Mouse (Mus musculus) large intestine, adult 2 months (tissue): ENCODE data around the gene Enpp6. TPM values are rescaled to one million over a fixed set of nuclear protein-coding genes. Genes with fewer than 3 reads are reported as not detected.

Experiments
- DNase-seq: peaks from one replicate; pipeline ENCODE4 v3.0.0-alpha.2; 2012; ENCODE audit warnings: low read depth, low spot score
- WGBS: fragments of 180-500 bp; shearing (Covaris S2); methylation state at CpG from one replicate; pipeline ENCODE4 v1.1.7; 2018; 5-methylcytosine and 5-hydroxymethylcytosine counted together
- polyA plus RNA-seq: library from polyadenylated mRNA; depleted of rRNA; stranded (reverse); fragments of >200 nt; gene quantifications from 2 replicates; pipeline ENCODE4 v1.2.3, GENCODE M21; 2012

Gene Enpp6
- polyA plus RNA-seq, 1 experiment = 0.64 TPM

DNA sequence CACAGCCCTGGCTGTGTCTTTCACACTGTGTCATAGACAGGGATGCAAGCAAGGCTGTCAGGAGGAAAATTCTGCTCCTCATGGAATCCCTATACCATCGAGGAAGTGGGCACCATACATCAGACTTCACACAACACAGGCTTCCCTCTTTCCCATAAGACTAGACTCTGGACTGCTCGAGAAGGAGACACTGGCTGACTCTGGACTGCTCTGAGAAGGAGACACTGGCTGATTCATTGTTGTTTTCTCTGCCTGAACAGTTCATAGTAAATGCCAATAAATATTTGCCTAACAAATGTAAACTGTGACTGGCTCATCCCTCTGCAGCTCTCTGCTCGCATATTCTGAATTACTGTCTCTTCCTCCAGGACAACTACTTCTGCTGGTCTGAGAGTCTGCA is 66.0 kb downstream of the Enpp6 start:
- WGBS = 40% methylated on average over 3 of the region's 3 CpGs
- DNase-seq = no peak

DNA sequence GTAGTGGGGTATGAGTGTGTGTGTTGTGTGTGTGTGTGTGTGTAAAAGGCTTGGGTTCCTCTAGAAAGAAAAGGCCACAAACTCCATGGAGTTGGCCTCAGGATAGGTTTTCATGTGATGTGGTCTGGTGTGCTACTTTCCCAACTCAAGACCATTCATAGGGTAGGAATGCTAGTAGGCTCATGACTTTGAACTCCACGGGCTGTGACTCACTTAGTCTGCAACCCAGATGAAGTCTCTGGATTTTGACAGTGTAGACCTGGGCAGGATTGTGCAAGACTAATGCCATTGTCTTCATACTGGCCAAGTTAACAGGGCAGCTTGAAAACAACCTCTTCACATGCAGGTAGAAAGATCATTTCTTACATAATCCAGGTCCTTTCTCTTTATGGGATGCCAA is 69.4 kb downstream of the Enpp6 start:
- WGBS = 88% methylated on average over 1 of the region's 1 CpGs
- DNase-seq = no peak

DNA sequence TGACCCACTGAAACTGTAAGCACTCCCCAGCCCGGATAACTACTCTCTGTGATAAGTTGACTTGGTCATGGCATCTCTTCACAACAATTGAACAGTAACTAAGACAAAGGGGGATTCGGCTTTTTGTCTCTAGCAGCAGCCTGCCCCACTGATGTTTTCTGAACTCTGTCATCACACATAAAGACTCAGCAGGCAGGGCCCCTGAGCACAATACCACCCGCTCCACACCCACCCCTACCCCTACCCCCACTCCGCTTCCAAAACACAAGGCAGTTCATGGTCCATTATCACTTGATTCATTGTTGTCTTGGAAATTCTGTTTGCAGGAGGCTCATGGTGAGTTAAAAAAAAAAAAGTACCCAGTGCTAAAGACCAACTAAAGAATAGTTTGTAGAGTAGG is 71.8 kb downstream of the Enpp6 start:
- DNase-seq = no peak

DNA sequence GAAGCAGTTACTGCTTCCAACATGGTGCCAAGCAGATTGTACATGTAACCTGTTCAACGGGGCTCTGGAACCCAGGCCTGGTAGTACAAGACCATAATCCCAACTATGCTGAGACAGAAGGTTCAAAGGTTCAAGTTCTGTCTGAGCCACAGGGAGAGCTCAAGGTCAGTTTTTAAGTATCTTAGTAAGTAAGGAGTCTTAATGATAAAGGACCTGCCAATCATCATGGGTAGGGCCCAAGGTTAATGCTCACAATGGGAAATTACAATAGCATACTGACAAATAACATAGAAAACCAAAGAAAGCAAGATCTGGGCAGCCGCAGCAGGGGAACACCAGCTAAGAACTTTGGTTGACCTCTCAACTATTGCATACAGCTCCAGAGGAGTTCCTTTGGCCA is 72.3 kb downstream of the Enpp6 start:
- 94% methylated on average over 2 of the region's 2 CpGs for WGBS
- no peak for DNase-seq

More for the DNA sequence above, 71.8 kb downstream of the Enpp6 start:
- 88% methylated on average over 4 of the region's 4 CpGs for WGBS

DNA sequence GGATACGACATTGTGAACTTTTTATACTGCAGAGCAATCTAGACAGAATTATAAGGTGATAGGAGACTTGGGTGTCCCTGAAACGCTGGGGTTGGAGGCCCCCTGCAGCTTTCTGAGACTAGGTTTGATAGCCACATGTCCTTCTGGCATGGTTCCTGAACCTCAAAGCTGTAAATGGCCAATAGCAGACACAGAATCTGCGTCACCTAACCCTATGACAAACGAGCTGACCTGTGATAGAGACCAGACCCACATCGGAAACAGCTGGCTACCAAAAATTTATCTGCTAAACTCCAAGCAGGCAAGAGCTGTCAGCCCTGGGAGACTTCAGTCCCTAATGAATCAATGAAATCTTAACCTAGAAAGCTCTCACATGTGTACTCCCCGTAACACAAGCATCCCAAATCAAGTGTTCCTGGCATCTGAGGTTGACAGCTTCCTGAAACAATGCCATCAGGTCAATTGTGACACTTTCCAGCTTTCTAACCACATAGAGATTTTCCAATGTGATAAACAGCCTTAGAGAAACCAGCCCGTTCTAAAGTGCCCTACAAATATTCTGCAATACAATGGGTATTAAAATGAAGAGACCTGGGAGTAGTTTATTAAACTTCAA is 74.5 kb downstream of the Enpp6 start:
- DNase-seq = no peak
- WGBS = 63% methylated on average over 7 of the region's 7 CpGs

DNA sequence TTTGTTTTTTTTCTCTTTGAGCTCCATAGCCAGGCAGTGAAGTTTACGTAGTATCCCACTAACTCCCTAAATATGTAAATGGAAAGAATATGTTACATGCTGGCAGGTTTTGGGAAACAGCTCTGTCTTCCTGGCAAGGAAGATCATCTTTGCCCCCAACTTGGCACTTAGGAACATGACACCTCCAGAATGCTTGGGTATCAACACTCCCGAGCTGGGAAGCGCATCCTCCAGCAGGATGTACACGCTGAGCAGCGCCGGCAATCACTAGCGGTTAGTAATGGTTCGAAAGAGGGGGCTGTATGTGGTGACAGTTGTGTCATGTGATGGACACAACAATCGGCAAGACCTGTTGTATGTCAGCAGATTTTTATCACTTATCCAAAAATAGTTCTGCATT is 80.4 kb downstream of the Enpp6 start:
- WGBS = 93% methylated on average over 9 of the region's 9 CpGs
- no peak for DNase-seq

DNA sequence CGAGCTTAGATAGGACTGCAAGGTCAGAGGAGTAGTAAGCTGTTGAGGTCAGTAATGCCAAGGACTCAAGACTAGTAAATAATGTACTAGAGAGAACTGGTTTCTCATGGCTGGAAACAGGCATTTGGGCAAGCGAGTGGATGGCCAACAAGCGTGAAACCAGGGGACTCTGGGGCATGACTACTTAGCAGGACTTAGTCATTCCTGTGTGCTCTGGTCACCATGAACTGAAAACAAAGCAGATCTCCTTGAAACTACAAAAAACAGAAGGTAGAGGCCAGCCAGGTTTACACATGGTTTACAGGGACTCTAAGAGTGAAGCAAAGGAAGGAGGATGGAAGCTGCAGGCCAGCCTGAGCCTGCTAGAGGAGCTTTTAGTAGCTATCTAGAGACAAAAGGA is 82.9 kb downstream of the Enpp6 start:
- 74% methylated on average over 3 of the region's 3 CpGs for WGBS
- DNase-seq = no peak

DNA sequence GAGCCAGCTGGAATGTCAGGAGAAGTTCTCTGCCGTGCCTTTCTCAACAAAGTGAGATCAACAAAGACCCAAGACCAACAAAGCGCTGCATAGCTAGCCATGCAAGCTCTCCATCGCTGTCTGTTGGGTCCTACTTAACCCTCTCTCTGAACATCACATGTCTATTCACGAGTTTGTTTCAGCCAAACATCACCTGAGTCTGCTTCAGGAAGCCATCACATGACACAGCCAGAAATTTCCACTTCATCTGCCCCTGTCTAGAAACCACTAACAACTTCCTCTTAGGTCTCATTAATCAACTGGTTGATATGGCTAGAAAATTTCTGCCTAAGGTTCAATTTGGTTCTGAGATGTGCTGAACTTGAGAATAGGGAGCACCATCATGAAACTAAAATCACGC is 85.3 kb downstream of the Enpp6 start:
- 80% methylated on average over 5 of the region's 5 CpGs for WGBS
- DNase-seq = no peak

DNA sequence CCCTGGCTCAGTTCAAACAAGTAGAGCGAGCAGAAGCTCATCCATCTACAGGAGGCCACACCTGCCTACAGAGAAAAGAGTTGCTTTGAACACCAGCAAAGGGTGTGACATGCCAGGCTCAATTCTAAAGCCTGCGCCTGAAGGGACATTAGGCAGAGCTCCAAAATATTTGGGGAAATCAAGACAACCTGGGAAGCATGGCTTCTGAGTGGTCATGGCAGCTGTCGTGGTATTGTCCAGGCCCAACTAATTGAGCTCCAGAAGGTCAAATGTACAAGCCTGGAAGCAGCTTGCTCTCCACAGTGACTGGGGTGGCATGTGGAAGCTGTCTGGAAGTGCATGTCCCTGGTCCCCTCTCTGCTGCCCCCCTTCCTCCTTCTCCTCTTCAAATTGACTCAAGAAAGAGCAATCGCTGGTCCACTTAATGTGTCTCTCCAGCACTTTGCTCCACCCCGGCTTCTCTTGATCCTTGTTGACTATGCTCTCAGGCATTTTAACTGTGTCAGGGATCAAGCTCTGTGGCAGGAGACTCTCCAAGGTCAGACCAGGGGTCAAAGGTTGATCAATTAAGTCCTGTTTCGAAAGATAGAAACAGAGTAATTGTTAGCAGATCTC is 89.4 kb downstream of the Enpp6 start:
- WGBS = 66% methylated on average over 6 of the region's 6 CpGs

DNA sequence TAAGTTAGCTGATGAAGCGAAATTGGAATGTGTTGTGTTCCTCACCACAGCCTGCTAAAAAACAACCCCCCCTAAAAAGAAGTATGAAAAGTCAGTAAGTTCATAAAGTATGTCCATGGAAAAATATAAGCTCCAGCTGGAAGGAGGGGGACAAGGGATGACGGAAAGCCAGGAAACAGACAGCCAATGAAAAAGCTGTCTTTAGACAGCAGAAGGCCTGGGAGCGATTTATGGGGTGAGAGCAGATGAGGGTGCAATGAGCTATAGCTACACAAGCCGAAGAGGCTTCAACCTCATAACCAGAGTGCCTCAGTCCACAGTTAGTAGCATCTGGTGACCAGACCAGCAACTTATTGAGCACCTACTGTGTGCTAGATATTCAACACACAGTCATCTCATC is 93.3 kb downstream of the Enpp6 start:
- 74% methylated on average over 4 of the region's 4 CpGs for WGBS
- no peak for DNase-seq

More for the DNA sequence above, 89.4 kb downstream of the Enpp6 start:
- DNase-seq = no peak

DNA sequence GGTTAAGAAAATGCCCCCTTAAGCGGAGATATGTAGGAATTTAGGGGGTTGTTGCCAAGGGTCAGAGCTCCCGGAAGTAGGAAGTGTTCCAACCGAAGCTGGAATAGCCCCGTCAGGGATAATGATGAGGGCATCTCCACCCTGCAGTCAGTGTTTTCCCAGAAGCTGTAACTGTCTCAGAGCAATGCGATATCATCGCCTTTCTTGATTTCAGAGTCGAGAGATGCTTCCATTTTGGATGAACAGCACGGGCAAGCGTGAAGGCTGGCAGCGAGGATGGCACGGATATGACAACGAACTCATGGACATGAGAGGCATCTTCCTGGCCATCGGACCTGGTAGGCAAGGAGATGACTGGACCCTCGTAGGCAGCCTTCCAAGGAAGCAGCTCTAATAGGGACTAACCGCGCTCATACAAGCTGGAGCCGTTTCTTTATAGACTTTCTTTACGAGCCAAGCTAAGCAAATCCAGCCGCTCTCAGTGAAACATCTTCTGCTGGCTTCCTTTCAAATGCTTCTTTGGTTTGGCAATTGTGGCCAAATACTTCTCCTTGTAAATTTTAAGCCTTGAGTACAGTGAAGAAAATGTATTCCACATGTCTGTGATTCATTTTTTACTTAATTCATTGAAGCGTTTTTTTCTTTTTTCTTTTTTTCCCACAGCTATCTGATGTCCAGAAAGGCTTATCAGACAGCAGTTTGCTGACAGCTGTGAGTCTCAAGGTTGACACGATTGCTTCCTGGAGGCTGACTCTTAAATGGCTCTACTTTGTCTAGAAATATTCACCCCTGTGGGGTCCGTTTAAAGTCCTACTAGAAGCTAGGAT is 95.7 kb downstream of the Enpp6 start:
- 44% methylated on average over 22 of the region's 22 CpGs for WGBS
- DNase-seq = no peak

DNA sequence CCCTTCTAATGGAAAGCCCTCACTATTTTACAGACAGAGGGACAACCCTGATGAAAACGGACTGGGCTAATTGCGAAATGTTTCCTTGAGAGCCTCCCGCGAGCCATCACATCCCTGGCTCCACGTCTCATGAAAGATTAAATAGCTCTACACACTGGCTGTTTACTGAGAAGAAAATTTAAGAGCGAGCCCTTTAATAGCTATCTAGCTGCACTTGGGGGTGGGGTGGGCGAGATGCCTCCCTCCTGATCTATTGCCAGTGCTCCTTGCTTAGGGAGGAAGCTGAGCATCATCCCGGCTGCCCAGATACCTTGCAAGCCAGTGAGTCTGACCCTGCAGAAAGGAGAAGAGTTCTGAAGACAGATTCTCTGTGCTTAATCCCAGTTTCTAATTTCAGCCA is 103.3 kb downstream of the Enpp6 start:
- no peak for DNase-seq
- WGBS = 69% methylated on average over 8 of the region's 8 CpGs

DNA sequence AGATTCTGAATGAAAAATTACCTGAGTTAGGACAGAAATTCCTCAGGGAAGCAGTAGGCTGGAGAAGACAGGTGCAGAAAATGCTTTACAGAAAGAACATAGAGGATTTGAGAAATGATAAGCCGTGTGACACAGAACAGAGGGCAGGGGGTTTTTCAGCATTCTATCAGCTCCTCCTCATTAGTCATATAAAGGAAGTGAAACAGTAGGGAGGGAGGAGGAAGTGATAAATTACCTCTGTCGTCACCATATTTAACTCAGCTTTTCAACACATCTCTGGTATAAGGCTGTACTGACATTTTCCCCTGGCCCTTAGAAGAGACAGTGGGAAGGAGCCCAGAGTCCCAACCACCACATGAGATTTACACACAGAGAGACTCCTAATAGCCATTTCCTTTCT is 118.9 kb downstream of the Enpp6 start:
- 64% methylated on average over 2 of the region's 2 CpGs for WGBS
- no peak for DNase-seq

DNA sequence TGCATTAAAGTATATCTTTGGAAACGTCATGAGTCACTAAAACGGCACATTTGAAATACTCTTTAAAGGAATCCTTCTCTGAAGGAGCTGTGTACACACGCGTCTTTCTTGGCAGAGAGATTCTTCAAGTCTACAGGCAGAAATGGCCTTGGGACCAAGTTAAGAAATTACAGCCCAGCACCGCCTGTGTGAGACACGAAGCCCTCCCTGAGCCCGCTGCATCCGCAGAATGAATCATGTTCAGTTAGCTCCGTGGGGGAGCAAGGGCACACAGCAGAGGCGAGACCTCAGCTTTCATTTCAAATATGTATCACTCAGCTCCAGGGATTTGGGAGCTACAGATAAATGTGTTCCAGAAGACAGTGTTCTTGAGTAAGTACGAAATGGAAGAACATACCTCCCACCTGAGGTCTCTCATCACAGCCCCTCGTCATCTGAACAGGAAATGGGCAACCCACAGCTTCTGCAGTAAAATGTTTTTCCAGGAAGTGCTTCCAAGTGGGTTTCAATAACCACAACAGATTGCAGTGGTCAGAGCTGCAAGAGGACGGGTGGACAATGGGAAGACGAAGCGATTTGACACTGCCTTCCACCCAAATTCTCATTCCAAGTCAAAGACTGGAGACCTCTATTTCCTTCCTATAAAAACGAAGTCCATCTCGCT is 127.6 kb downstream of the Enpp6 start:
- DNase-seq = no peak
- 73% methylated on average over 17 of the region's 17 CpGs for WGBS

DNA sequence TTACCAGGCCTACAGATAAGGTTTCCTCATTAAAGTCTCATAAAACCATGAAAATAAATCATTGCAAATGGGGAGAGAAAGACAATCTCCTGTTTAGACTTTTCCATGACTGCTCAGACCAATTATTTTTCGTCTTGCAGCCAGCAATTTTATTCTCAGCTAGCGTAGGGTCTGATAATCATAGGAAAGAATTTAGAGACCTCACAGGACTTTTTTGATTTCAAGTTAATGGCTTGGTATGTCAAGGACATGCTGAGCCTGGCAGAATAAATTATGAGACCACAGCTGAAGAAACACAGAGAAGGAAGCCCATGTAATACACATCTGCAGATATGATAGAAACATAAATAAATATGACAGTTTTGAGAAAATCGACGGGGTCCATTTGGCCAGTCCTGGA is 130.6 kb downstream of the Enpp6 start:
- DNase-seq = no peak
- 63% methylated on average over 4 of the region's 4 CpGs for WGBS

DNA sequence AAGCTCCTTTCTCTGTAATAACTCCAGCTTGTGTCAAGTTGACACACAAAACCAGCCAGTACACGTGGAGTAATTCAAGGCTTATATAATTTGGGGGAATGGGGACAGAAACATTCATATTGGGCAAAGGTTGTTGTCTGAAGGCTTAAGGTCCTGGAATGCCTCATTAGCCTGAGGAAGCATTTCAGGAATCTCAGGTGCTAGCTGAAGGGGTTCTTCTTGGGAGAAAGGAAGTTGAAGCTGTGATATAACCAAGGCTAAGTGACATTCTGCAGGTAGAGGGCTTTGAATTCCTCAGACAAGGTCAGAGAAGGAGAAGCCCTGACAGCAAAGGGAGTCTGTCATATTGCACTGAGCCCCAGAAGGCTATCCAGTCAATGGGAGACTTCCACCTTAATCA is 133.2 kb downstream of the Enpp6 start:
- WGBS = 52% methylated on average over 1 of the region's 1 CpGs
- DNase-seq = no peak

DNA sequence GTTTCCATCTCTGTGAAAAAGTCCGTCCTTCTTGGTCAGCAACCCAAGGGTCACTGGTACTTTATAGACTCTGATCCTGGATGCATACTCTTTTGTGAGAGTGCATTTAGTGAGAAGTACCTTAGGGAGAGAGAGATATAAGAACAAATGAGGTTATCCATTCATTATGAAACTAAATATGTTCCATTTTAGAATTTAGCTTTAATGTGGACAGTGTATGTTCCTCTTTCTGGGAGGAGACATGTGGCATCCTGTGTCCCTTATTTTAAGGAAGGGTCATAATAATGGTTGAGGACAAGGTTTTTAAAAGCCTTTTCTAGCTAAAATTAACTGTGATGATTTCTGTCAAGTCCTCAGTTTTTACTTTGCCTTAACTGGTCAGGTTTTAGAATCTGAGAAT is 142.2 kb downstream of the Enpp6 start:
- WGBS = 93% methylated on average over 1 of the region's 1 CpGs
- DNase-seq = no peak

DNA sequence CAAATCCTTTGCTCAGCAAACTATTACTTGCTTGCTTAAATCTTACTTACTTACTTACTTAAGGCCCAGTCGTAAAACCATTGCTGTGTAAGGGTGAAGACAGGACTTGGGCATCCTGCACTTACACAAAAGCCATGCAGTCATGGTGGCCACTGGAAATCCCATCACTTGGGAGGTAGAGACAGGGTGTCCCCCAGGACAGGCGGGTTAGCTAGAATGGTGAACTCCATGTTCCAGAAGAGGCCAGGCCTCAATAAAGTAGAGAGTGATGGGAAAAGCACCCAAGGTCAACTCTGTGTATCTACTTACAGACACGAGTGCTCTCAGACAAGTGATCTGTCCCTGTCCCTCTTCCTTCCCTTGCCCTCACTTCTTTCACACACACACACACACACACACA is 146.7 kb downstream of the Enpp6 start:
- no peak for DNase-seq
- WGBS = 72% methylated on average over 3 of the region's 3 CpGs

DNA sequence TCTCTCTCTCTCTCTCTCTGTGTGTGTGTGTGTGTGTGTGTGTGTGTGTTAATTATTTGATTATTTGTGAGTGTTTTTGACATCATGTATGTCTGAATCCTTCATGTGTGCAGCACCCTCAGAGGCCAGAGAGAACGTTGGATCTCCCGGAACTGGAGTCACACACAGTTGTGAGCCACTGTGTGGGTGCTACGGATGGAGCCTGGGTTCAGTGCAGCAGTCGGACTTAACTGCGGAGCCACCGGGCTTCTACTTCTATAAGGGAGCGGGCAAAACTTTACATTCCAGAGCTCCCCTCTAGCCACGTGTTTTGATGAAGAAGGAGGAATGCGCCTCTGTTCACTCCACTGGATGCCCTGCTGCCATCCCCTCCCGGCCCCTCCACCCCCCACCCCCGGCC is 148.0 kb downstream of the Enpp6 start:
- DNase-seq = no peak

DNA sequence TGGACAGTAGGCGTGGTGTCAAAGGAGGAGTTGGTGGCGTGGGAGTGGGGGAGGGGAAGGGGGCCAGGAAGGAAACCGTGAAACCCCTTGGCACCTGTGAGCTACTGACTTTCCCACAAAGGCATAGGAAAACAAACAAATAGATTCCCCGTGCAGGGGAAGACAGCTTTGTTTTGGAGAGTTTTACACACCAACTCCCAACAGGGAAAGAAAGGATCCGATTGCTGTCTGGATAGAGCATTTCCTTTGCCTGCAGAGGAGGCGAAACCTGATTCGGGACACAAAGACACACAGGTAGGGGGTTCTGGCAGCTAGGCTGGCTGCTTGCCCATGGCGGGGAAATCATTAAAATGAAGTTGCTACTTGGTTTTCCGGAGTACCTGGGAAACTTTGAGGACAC is 148.9 kb downstream of the Enpp6 start:
- WGBS = 8% methylated on average over 9 of the region's 9 CpGs
- no peak for DNase-seq

More for the DNA sequence above, 148.0 kb downstream of the Enpp6 start:
- 65% methylated on average over 11 of the region's 11 CpGs for WGBS
